Mouse (Mus musculus) kidney, embryonic 14.5 days (tissue): ENCODE measurements around the gene Pmp22. TPM values are rescaled to one million over a fixed set of nuclear protein-coding genes. Genes with fewer than 3 reads are reported as not detected.

Experiments used
- ATAC-seq: fragments of 200-750 bp; cut with Nextera tagmentation; 2 replicates; pipeline ENCODE4 v1.8.0; 2017; ENCODE audit warnings: moderate number of reproducible peaks, mild to moderate bottlenecking, moderate TSS enrichment, moderate library complexity; ENCODE audit not compliant: low FRiP score, low TSS enrichment
- H3K27ac ChIP-seq: fragments of 300-500 bp; sonication (generic); 2 replicates; pipeline ENCODE4 v1.5.1; 2014; ENCODE audit warnings: low read depth, mild to moderate bottlenecking, low read length, moderate library complexity, mixed read lengths
- H3K27me3 ChIP-seq: fragments of 300-500 bp; sonication (generic); 2 replicates; pipeline ENCODE4 v1.6.1; 2014; ENCODE audit warnings: mild to moderate bottlenecking, low read length; ENCODE audit not compliant: control insufficient read depth, insufficient read depth
- H3K36me3 ChIP-seq: fragments of 300-500 bp; sonication (generic); 2 replicates; pipeline ENCODE4 v1.6.1; 2014; ENCODE audit warnings: low read length, mixed read lengths; ENCODE audit not compliant: control insufficient read depth, insufficient read depth
- H3K4me1 ChIP-seq: fragments of 300-500 bp; sonication (generic); 2 replicates; pipeline ENCODE4 v1.6.1; 2014; ENCODE audit warnings: low read length, mixed read lengths; ENCODE audit not compliant: control insufficient read depth, insufficient read depth
- H3K4me2 ChIP-seq: fragments of 300-500 bp; sonication (generic); replicated peaks from 2 replicates; pipeline ENCODE4 v1.6.1; 2014; ENCODE audit warnings: low read depth, mild to moderate bottlenecking, low read length
- H3K4me3 ChIP-seq: fragments of 300-500 bp; sonication (generic); 2 replicates; pipeline ENCODE4 v1.5.1; 2014; ENCODE audit warnings: mild to moderate bottlenecking, low read length
- H3K9ac ChIP-seq: fragments of 300-500 bp; sonication (generic); 2 replicates; pipeline ENCODE4 v1.6.1; 2014; ENCODE audit warnings: low read depth, mild to moderate bottlenecking, low read length, moderate library complexity
- H3K9me3 ChIP-seq: fragments of 300-500 bp; sonication (generic); 2 replicates; pipeline ENCODE4 v1.6.1; 2016; ENCODE audit warnings: low read length; ENCODE audit not compliant: control insufficient read depth
- WGBS: fragments of 180-500 bp; shearing (Covaris S2); extraction: QIAGEN DNeasy Blood & Tissue Kit; methylation state at CpG from one replicate; pipeline ENCODE4 v1.1.7; 2014; 5-methylcytosine and 5-hydroxymethylcytosine counted together
- polyA plus RNA-seq: library from polyadenylated mRNA; unstranded; fragments of >200 nt; fragmentation: Nextera tagmentation; extraction: Ambion mirVana; gene quantifications from 2 replicates; pipeline ENCODE4 v1.2.1, GENCODE M21; 2014

The Pmp22 gene
- polyA plus RNA-seq, 1 experiment from 2014 or later: 68.1 TPM

- Histone ChIP-seq H3K4me2 (no peak overlapping the region), H3K4me1 (no peaks in the 10 kb centered on the region), H3K4me3 (no peak overlapping the region), H3K27ac (no peak overlapping the region), H3K9ac (no peak overlapping the region), H3K27me3 (no peaks in the 10 kb centered on the region), H3K9me3 (no peaks in the 10 kb centered on the region), H3K36me3 (no peaks in the 10 kb centered on the region)
- no peak for ATAC-seq
- WGBS: 45% methylated on average over 3 of the region's 3 CpGs
These were observed 46.5 kb downstream of the Pmp22 start for GRCm38 (mm10) chr11:63175302-63175701.

DNA sequence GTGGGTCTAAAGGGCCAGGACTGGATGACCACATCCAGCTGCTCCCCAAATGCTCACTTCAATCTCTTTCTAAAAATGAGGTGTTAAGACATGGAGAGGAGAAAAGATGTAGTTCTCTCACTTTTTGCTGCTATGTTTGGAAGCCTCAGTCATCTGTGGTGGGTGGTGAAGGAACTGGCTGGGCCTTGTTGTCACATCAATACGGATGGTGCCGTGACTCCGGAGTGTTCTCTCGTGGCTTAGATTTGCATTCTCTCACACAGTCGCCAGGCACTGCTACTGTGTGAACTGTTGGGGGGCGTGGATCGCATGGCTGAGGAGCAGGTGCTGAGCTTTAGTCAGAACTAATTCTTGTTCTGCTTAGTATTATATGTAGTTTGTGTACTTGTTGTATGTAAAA lies 47.6 kb downstream of the Pmp22 start:
- WGBS: 75% methylated on average over 7 of the region's 7 CpGs
- no peak overlapping the region for H3K27ac ChIP-seq
- no peak overlapping the region for H3K4me3 ChIP-seq
- H3K9me3 ChIP-seq: no peaks in the 10 kb centered on the region
- H3K9ac ChIP-seq: no peak overlapping the region
- no peaks in the 10 kb centered on the region for H3K27me3 ChIP-seq
- no peaks in the 10 kb centered on the region for H3K4me1 ChIP-seq
- no peak overlapping the region for H3K4me2 ChIP-seq
- H3K36me3 ChIP-seq: no peaks in the 10 kb centered on the region
- ATAC-seq: no peak

DNA sequence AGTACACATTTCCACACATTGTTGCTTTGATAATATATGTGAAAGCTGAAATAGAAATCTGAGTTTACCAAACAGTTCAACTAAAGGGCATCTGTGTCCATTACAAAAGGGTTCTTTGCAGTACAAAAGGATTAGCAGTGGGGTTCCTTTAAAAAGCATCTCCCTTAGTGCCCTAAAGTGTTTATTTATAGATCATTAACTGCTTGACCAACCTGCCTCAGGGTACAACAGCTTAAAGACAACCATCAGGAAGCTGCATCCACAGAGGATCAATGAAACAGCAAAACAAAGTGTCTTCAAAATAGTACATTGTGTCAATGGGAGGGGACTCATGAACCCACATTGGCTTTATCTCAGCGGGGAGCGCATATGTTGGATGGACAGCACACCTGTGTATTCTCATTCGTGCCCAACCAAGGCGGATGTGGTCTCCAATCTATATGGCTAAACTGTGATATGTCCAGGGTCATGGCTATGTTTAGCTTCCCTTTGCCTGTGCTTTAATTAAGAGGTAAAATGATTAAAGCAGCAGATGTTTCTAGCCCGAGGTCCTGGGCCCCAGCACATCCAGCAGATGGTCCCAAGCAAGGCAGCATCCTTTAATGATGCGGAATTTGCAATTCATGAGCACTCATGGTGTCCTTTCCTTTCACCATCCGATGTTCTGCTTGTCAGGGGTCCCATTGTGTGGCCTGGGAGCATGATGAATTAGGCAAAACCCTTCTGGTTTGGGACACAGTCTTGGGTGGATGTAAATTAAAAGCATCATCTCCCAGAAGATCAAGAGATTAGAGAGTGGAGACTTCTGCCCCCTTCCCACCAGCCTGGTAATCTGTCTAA lies 51.7 kb downstream of the Pmp22 start:
- Histone ChIP-seq H3K36me3 (no peaks in the 10 kb centered on the region), H3K9me3 (no peaks in the 10 kb centered on the region), H3K9ac (no peak overlapping the region), H3K27me3 (no peaks in the 10 kb centered on the region), H3K27ac (no peak overlapping the region), H3K4me1 (no peaks in the 10 kb centered on the region), H3K4me3 (no peak overlapping the region), H3K4me2 (no peak overlapping the region)
- no peak for ATAC-seq
- WGBS: 69% methylated on average over 7 of the region's 7 CpGs

- Histone ChIP-seq H3K9me3 (no peaks in the 10 kb centered on the region), H3K27ac (no peak overlapping the region), H3K9ac (no peak overlapping the region), H3K4me2 (no peak overlapping the region), H3K36me3 (no peaks in the 10 kb centered on the region), H3K27me3 (no peaks in the 10 kb centered on the region), H3K4me1 (no peaks in the 10 kb centered on the region), H3K4me3 (no peak overlapping the region)
- ATAC-seq: no peak
- 86% methylated on average over 7 of the region's 7 CpGs for WGBS
These were observed 60.0 kb downstream of the Pmp22 start for GRCm38 (mm10) chr11:63188803-63189202.

- WGBS: 41% methylated on average over 4 of the region's 4 CpGs
- Histone ChIP-seq H3K4me1 (no peaks in the 10 kb centered on the region), H3K27ac (no peak overlapping the region), H3K9me3 (peaks cover 7% of the 10 kb centered on the region; the same call in 1 of the 2 replicates), H3K4me2 (no peak overlapping the region), H3K27me3 (no peaks in the 10 kb centered on the region), H3K9ac (no peak overlapping the region), H3K4me3 (no peak overlapping the region), H3K36me3 (no peaks in the 10 kb centered on the region)
- ATAC-seq: no peak
These were observed 69.3 kb downstream of the Pmp22 start for GRCm38 (mm10) chr11:63198070-63198469.

GRCm38 (mm10) chr11:63201989-63202535 lies 73.3 kb downstream of the Pmp22 start:
- Histone ChIP-seq H3K4me3 (no peak overlapping the region), H3K9me3 (peaks cover 7% of the 10 kb centered on the region; the same call in 1 of the 2 replicates), H3K27ac (no peak overlapping the region), H3K4me1 (no peaks in the 10 kb centered on the region), H3K36me3 (no peaks in the 10 kb centered on the region), H3K9ac (no peak overlapping the region), H3K27me3 (no peaks in the 10 kb centered on the region), H3K4me2 (no peak overlapping the region)
- 79% methylated on average over 3 of the region's 3 CpGs for WGBS
- no peak for ATAC-seq

Other genes starting within 250 kb of the Pmp22 start
- 62.1 and 62.9 TPM in 2 replicates for gene Tvp23b, start 249.5 kb upstream of the Pmp22 start, polyA plus RNA-seq
- 0.29 TPM in 1 of 2 replicates, not detected in the other for gene Cdrt4, start 177.8 kb upstream of the Pmp22 start, polyA plus RNA-seq
- not detected in 2 replicates for gene Tekt3, start 67.3 kb upstream of the Pmp22 start, polyA plus RNA-seq